Mouse (Mus musculus) bone marrow, adult 2 months (tissue): Measurements from ENCODE around the gene Orai1. TPM values are rescaled to one million over a fixed set of nuclear protein-coding genes. Genes with fewer than 3 reads are reported as not detected.

ENCODE experiments used
- H3K27ac ChIP-seq: fragments of 200-500 bp; 2 replicates; pipeline ENCODE4 v1.5.1; 2012; ENCODE audit warnings: low read depth, mild to moderate bottlenecking, control low read depth, inconsistent platforms, low read length; ENCODE audit not compliant: control insufficient read depth, poor library complexity, insufficient read depth
- H3K4me1 ChIP-seq: fragments of 200-500 bp; 2 replicates; pipeline ENCODE4 v1.6.1; 2011; ENCODE audit warnings: low read length; ENCODE audit not compliant: control insufficient read depth, insufficient read depth
- H3K4me3 ChIP-seq: fragments of 200-500 bp; replicated peaks from 2 replicates; pipeline ENCODE3; 2011; ENCODE audit warnings: mild to moderate bottlenecking, low read depth, low read length, control low read depth; ENCODE audit not compliant: control insufficient read depth
- CTCF ChIP-seq: fragments of 200-500 bp; IDR thresholded peaks from 2 replicates; pipeline ENCODE4 v1.5.1; 2011; ENCODE audit warnings: low read length, control low read depth; ENCODE audit not compliant: control insufficient read depth, insufficient read depth
- POLR2A ChIP-seq: fragments of 200-500 bp; IDR thresholded peaks from 2 replicates; pipeline ENCODE4 v1.6.1; 2011; ENCODE audit warnings: low read depth, mild to moderate bottlenecking, control low read depth, low read length, borderline replicate concordance; ENCODE audit not compliant: control insufficient read depth
- WGBS: fragments of 180-500 bp; shearing (Covaris S2); methylation state at CpG from one replicate; pipeline ENCODE4 v1.1.7; 2018; 5-methylcytosine and 5-hydroxymethylcytosine counted together
- polyA plus RNA-seq: library from polyadenylated mRNA; stranded (reverse); fragments of >200 nt; gene quantifications from 2 replicates; pipeline ENCODE4 v1.2.4, GENCODE M21; 2011; ENCODE audit warnings: low replicate concordance; ENCODE audit not compliant: missing spikeins, insufficient read depth, insufficient read length

Gene Orai1
- polyA plus RNA-seq, 1 experiment: 30.8 TPM

DNA sequence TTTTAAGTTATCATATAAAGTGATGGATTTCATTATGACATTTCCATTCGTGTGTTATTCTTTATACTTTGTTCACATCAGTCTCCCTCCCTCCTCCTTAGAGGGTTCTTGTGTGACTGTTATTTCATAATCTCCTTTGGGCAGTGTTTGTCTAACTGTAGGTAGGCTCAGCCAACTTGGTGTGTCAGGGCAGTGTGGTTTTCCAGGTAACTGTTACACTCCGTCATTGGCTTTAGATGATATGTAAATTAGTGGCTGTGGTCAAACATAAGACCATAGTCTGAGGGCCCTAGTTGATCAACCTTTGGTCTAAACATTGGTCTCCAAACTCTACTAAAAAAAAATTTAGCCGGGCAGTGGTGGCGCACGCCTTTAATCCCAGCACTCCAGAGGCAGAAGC is 5.6 kb downstream of the Orai1 start:
- no peak overlapping the region for H3K27ac ChIP-seq
- no peak overlapping the region for H3K4me3 ChIP-seq
- TF ChIP-seq CTCF (no peak), POLR2A (no peak)
- peaks cover 3% of the 10 kb centered on the region; the same call in 1 of the 2 replicates for H3K4me1 ChIP-seq
- 31% methylated on average over 5 of the region's 5 CpGs for WGBS

- TF ChIP-seq POLR2A: no peak
- 45% methylated on average over 7 of the region's 7 CpGs for WGBS
- Histone ChIP-seq H3K4me3 (no peak overlapping the region), H3K4me1 (peaks cover 5% of the 10 kb centered on the region), H3K27ac (no peak overlapping the region)
These were observed 6.6 kb downstream of the Orai1 start for GRCm38 (mm10) chr5:123021438-123021837.

- TF ChIP-seq POLR2A: no peak
- no peak for TF ChIP-seq CTCF
- Histone ChIP-seq H3K4me1 (peaks cover 11% of the 10 kb centered on the region), H3K4me3 (no peak overlapping the region), H3K27ac (peak overlapping the region; percentile 17; the same call in 1 of the 2 replicates)
- 46% methylated on average over 6 of the region's 6 CpGs for WGBS
These were observed 8.2 kb downstream of the Orai1 start for GRCm38 (mm10) chr5:123023049-123023448.

DNA sequence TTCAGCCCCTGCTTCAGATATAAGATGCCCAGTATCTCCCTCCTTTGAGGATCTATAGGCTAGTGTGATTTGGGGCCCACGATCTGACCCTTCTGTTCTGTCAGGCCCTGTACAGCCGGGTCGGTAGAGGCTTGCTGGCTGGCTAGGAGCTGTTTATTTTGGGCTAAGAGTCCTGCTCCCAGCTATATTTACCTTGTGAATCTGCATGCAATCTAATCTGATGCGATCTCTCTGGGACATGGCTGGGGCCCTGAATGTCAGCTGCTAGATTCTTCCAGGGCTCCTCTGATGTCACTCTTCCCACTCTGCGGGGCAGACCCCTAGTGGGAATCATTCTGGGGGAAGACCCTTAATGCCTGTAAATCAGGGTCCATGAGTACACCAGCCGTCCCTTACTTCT is 9.4 kb downstream of the Orai1 start:
- Histone ChIP-seq H3K4me3 (no peak overlapping the region), H3K4me1 (peaks cover 11% of the 10 kb centered on the region), H3K27ac (peak overlapping the region; percentile 21; the same call in 1 of the 2 replicates)
- TF ChIP-seq CTCF: no peak
- WGBS: 71% methylated on average over 6 of the region's 6 CpGs

GRCm38 (mm10) chr5:123024965-123025573 is 10.2 kb downstream of the Orai1 start:
- TF ChIP-seq POLR2A: peak; percentile 33; the same call in 1 of the 2 replicates
- TF ChIP-seq CTCF: no peak
- H3K4me1 ChIP-seq: peaks cover 11% of the 10 kb centered on the region
- 8% methylated on average over 9 of the region's 9 CpGs for WGBS
- H3K4me3 ChIP-seq: peak overlapping the region; percentile 49
- H3K27ac ChIP-seq: peak overlapping the region; percentile 80

- no peak overlapping the region; the same call in 1 of the 2 replicates for H3K27ac ChIP-seq
- no peak overlapping the region for H3K4me3 ChIP-seq
- WGBS: 57% methylated on average over 6 of the region's 6 CpGs
- peaks cover 11% of the 10 kb centered on the region for H3K4me1 ChIP-seq
- no peak for TF ChIP-seq POLR2A
- no peak for TF ChIP-seq CTCF
These were observed 11.5 kb downstream of the Orai1 start for GRCm38 (mm10) chr5:123026414-123026813.

GRCm38 (mm10) chr5:123027436-123027835 is 12.6 kb downstream of the Orai1 start:
- TF ChIP-seq CTCF (no peak), POLR2A (no peak)
- Histone ChIP-seq H3K4me3 (no peak overlapping the region), H3K4me1 (peaks cover 11% of the 10 kb centered on the region), H3K27ac (no peak overlapping the region)
- 14% methylated on average over 6 of the region's 6 CpGs for WGBS

- WGBS: 90% methylated on average over 7 of the region's 7 CpGs
These were observed 14.9 kb downstream of the Orai1 start for GRCm38 (mm10) chr5:123029729-123030128.

DNA sequence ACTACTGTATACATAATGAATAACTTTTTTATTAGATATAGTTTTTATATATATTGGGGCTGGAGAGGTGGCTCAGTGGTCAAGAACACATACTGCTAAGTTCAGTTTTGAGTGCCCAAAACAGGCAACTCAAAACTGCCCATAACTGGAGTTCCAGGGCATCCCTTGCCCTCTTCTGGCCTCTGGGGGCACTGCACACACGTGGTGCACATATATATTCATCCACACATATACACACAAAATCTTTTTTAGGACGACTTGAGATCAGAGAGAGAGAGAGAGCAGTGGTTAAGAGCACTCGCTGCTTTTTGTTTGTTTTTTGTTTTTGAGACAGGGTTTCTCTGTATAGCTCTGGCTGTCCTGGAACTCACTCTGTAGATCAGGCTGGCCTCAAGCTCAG is 16.4 kb downstream of the Orai1 start:
- TF ChIP-seq POLR2A (no peak), CTCF (0 out of 2 replicates have a peak, but pooled peaks have one; percentile 9)
- H3K4me1 ChIP-seq: peaks cover 7% of the 10 kb centered on the region
- H3K4me3 ChIP-seq: no peak overlapping the region
- 82% methylated on average over 3 of the region's 3 CpGs for WGBS
- H3K27ac ChIP-seq: no peak overlapping the region

More at GRCm38 (mm10) chr5:123029729-123030128, 14.9 kb downstream of the Orai1 start:
- Histone ChIP-seq H3K4me3 (no peak overlapping the region), H3K4me1 (peaks cover 11% of the 10 kb centered on the region), H3K27ac (no peak overlapping the region)
- TF ChIP-seq POLR2A (no peak), CTCF (no peak)
